In the genomic region with DNA sequence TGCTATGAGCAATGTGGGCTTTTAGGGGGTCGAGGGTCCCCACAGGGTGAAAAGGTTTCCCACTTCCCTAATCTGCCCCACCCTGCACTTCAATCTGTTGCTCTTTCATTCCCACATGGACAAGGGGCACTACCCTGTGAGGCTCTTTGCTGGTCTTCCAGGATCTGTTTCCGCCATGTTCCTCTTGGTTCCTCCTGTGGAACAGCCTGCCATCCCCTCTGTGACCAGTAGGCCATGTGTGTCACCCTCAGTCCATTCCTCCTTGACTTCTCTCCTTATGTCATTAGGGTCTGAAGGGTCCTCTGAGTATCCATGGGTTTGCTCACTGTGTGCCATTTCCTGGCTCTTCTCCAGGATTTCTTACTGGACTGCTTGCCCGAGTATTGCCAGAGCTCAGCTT, we compare ENCODE assay signal across 10 mouse cellular contexts. TPM values are rescaled to one million over a fixed set of nuclear protein-coding genes. Genes with fewer than 3 reads are reported as not detected.
DNase-seq lines count a peak whose midpoint lies in the region; ATAC-seq and TF ChIP-seq lines count a peak whose summit lies in the region.
"Had no signal": no experiment of that assay in that cellular context is flagged by ENCODE, and none has a peak within 500 bp of the region (broad histone marks: within the 10 kb centered on the region; RNA-seq: fewer than 3 reads in every experiment).

No protein-coding gene starts in this region.

- no peaks in the 10 kb centered on the region for H3K9me3 ChIP-seq in MEL (replicated peaks; ENCODE audit: insufficient read depth, low read length)
- H3K9me3 ChIP-seq in embryonic facial prominence, embryonic 10.5 days: no peaks in the 10 kb centered on the region
- no peaks in the 10 kb centered on the region for H3K9me3 ChIP-seq in liver, embryonic 13.5 days (replicated peaks)

- no peaks in the 10 kb centered on the region for H3K4me1 ChIP-seq in MEL (ENCODE audit: control insufficient read depth in 1 of 2, insufficient read depth in 2 of 2, low read length in 2 of 2)
- peaks cover 60% of the 10 kb centered on the region for H3K4me1 ChIP-seq in embryonic facial prominence, embryonic 10.5 days
- peaks cover 35% of the 10 kb centered on the region for H3K4me1 ChIP-seq in liver, embryonic 13.5 days (replicated peaks)

- no peak for TF ChIP-seq POLR2A in MEL (IDR thresholded peaks at IDR 0.05; ENCODE audit: control insufficient read depth in 1 of 2, insufficient read depth in 1 of 2, low read depth in 1 of 2, low read length in 2 of 2, poor library complexity in 1 of 2)

- no peaks in the 10 kb centered on the region for H3K79me2 ChIP-seq in MEL (ENCODE audit: control insufficient read depth, insufficient read depth, low read length, poor library complexity)

- no peaks in the 10 kb centered on the region; a peak in 1 of 4 replicates for H3K27me3 ChIP-seq in MEL (ENCODE audit: control insufficient read depth in 1 of 2, insufficient read depth in 2 of 2, low read length in 2 of 2)
- peaks cover 99% of the 10 kb centered on the region for H3K27me3 ChIP-seq in embryonic facial prominence, embryonic 10.5 days (replicated peaks; ENCODE audit: low read depth, poor library complexity, severe bottlenecking)
- peaks cover 97% of the 10 kb centered on the region for H3K27me3 ChIP-seq in liver, embryonic 13.5 days

- no peak for DNase-seq in layer of hippocampus, adult 2 months (ENCODE audit: low spot score in 2 of 2)
- no peak for DNase-seq in layer of hippocampus, adult 18-20 months (ENCODE audit: low spot score in 2 of 2)
- DNase-seq in MEL (ENCODE audit: low read depth, low spot score): peak; percentile 21
- DNase-seq in embryonic facial prominence, embryonic 10.5 days (ENCODE audit: low spot score): no peak
- no peak for DNase-seq in liver, embryonic 13.5 days
- no peak for DNase-seq in spleen, postnatal 4 days (ENCODE audit: low spot score in 2 of 2)
- no peak for DNase-seq in adrenal gland, adult 8-10 months

- TF ChIP-seq CTCF in layer of hippocampus, adult 2 months (conservative IDR thresholded peaks at IDR 0.05): peak; percentile 44
- peak in 1 of 3 experiments; percentile 29; a peak in 2 of 6 replicates for TF ChIP-seq CTCF in MEL (IDR thresholded peaks at IDR 0.05 in 2 of 3, conservative IDR thresholded peaks at IDR 0.05 in 1 of 3; ENCODE audit: control insufficient read depth in 1 of 3, insufficient read depth in 1 of 3, low read depth in 2 of 3, low read length in 3 of 3, poor library complexity in 1 of 3, severe bottlenecking in 1 of 3)

- TF ChIP-seq EP300 in MEL (IDR thresholded peaks at IDR 0.05; ENCODE audit: low read depth in 1 of 2, low read length in 2 of 2): no peak

- H3K9ac ChIP-seq in MEL (ENCODE audit: control insufficient read depth, low read depth, low read length, poor library complexity, severe bottlenecking): no peak overlapping the region
- H3K9ac ChIP-seq in liver, embryonic 13.5 days: no peak overlapping the region

- whole genome bisulfite sequencing in embryonic facial prominence, embryonic 10.5 days: 66% methylated on average over 3 of the region's 3 CpGs
- WGBS in liver, embryonic 13.5 days (ENCODE audit: insufficient replicate concordance): 53% methylated on average over 3 of the region's 3 CpGs

- no peak for TF ChIP-seq RAD21 in MEL (IDR thresholded peaks at IDR 0.05; ENCODE audit: low read depth, low read length)

- no peaks in the 10 kb centered on the region for H3K36me3 ChIP-seq in MEL (ENCODE audit: control insufficient read depth in 1 of 2, insufficient read depth in 2 of 2, low read length in 2 of 2)
- H3K36me3 ChIP-seq in embryonic facial prominence, embryonic 10.5 days (replicated peaks): peaks cover 11% of the 10 kb centered on the region
- H3K36me3 ChIP-seq in liver, embryonic 13.5 days: peaks cover 3% of the 10 kb centered on the region; the same call in 1 of the 2 replicates

- H3K4me2 ChIP-seq in liver, embryonic 13.5 days: peak overlapping the region; percentile 45; the same call in 1 of the 2 replicates

- H3K27ac ChIP-seq in layer of hippocampus, adult 2 months: peak overlapping the region; percentile 78; the same call in 1 of the 2 replicates
- H3K27ac ChIP-seq in MEL (ENCODE audit: control insufficient read depth, low read depth, low read length): no peak overlapping the region
- H3K27ac ChIP-seq in embryonic facial prominence, embryonic 10.5 days (replicated peaks): peak overlapping the region; percentile 67
- no peak overlapping the region for H3K27ac ChIP-seq in liver, embryonic 13.5 days
- H3K27ac ChIP-seq: macrophage had no signal

- H3K4me3 ChIP-seq in layer of hippocampus, adult 2 months: no peak overlapping the region
- H3K4me3 ChIP-seq in MEL (ENCODE audit: control insufficient read depth in 1 of 2, insufficient read depth in 1 of 2, low read depth in 2 of 2, low read length in 2 of 2): no peak overlapping the region
- H3K4me3 ChIP-seq in embryonic facial prominence, embryonic 10.5 days: peak overlapping the region; percentile 45
- H3K4me3 ChIP-seq in liver, embryonic 13.5 days (replicated peaks): no peak overlapping the region

- ATAC-seq in liver, embryonic 13.5 days (ENCODE audit: low read depth): no peak

TF ChIP-seq in MEL, 35 proteins besides CTCF, POLR2A, EP300 and RAD21:
- TF ChIP-seq TCF12 (IDR thresholded peaks at IDR 0.05; ENCODE audit: low read depth, low read length): no peak
- TF ChIP-seq USF2 (IDR thresholded peaks at IDR 0.05; ENCODE audit: borderline replicate concordance in 1 of 2, insufficient read depth in 1 of 2, low read depth in 1 of 2, low read length in 2 of 2): no peak
- no peak for TF ChIP-seq E2F4 (IDR thresholded peaks at IDR 0.05; ENCODE audit: borderline replicate concordance, low read depth, low read length)
- TF ChIP-seq KAT2A (conservative IDR thresholded peaks at IDR 0.05; ENCODE audit: low read depth, low read length): no peak
- TF ChIP-seq USF1 (IDR thresholded peaks at IDR 0.05; ENCODE audit: low read depth, low read length): no peak

RNA-seq across cellular contexts. Expression of a gene that starts 5.9 kb away (rescaled TPM):
- 1 to 10 TPM; 2.0 to 2.6 TPM for total RNA-seq in layer of hippocampus, adult 2 months (2021)
- 1 to 10 TPM; 2.6 to 4.1 TPM for total RNA-seq in layer of hippocampus, adult 18-20 months (2021)
- total RNA-seq in MEL (2012; rRNA removed): not detected in 2 replicates
- not detected for polyA plus RNA-seq in MEL (2012; ENCODE audit: insufficient read depth in 1 of 2, insufficient read length in 2 of 2, low read depth in 1 of 2, low replicate concordance in 2 of 2, missing spikeins in 1 of 2)
- polyA plus RNA-seq in embryonic facial prominence, embryonic 10.5 days (2016; fragmentation: Nextera tagmentation; extraction: Ambion mirVana): 0.54 and 0.65 TPM in 2 replicates
- not detected in 2 replicates for polyA plus RNA-seq in liver, embryonic 13.5 days (2015; fragmentation: Nextera tagmentation; extraction: Ambion mirVana)
- not detected for total RNA-seq in adrenal gland, adult 8-10 months (2022)
- total RNA-seq: adrenal gland, postnatal 36 days; heart, adult 8-10 months had no signal
- polyA plus RNA-seq: macrophage had no signal

RNA-seq across cellular contexts. Expression of a gene that starts 6.8 kb away (rescaled TPM):
- 10 to 100 TPM; 12.7 to 12.9 TPM for total RNA-seq in layer of hippocampus, adult 2 months (2021)
- 10 to 100 TPM; 10.9 to 11.3 TPM for total RNA-seq in layer of hippocampus, adult 18-20 months (2021)
- total RNA-seq in MEL (2012; rRNA removed): 0.04 TPM in 1 of 2 replicates, not detected in the other
- polyA plus RNA-seq in MEL (2012; ENCODE audit: insufficient read depth in 1 of 2, insufficient read length in 2 of 2, low read depth in 1 of 2, low replicate concordance in 2 of 2, missing spikeins in 1 of 2): not detected
- polyA plus RNA-seq in embryonic facial prominence, embryonic 10.5 days (2016; fragmentation: Nextera tagmentation; extraction: Ambion mirVana): 1.7 and 2.1 TPM in 2 replicates
- 0.03 TPM in 2 replicates for polyA plus RNA-seq in liver, embryonic 13.5 days (2015; fragmentation: Nextera tagmentation; extraction: Ambion mirVana)
- under 1 TPM in 1 of 4 experiments, not detected in 3; 0.10 TPM for total RNA-seq in adrenal gland, adult 8-10 months (2022)
- total RNA-seq: adrenal gland, postnatal 36 days had no signal
- polyA plus RNA-seq: macrophage had no signal

RNA-seq across cellular contexts. Expression of a gene that starts 38.4 kb away (rescaled TPM):
- 1 to 10 TPM; 5.8 to 7.2 TPM for total RNA-seq in layer of hippocampus, adult 2 months (2021)
- total RNA-seq in layer of hippocampus, adult 18-20 months (2021): 1 to 10 TPM; 4.9 to 5.0 TPM
- 150 and 163 TPM in 2 replicates for total RNA-seq in MEL (2012; rRNA removed)
- polyA plus RNA-seq in MEL (2012; ENCODE audit: insufficient read depth in 1 of 2, insufficient read length in 2 of 2, low read depth in 1 of 2, low replicate concordance in 2 of 2, missing spikeins in 1 of 2): 100 to 1,000 TPM in 1 of 2 experiments, not detected in 1; 203 TPM
- 379 and 382 TPM in 2 replicates for polyA plus RNA-seq in embryonic facial prominence, embryonic 10.5 days (2016; fragmentation: Nextera tagmentation; extraction: Ambion mirVana)
- 272 and 296 TPM in 2 replicates for polyA plus RNA-seq in liver, embryonic 13.5 days (2015; fragmentation: Nextera tagmentation; extraction: Ambion mirVana)
- 10 to 100 TPM; 12.9 to 19.7 (median 18.0) TPM for total RNA-seq in adrenal gland, adult 8-10 months (2022)

RNA-seq across cellular contexts. Expression of a gene that starts 43.2 kb away (rescaled TPM):
- total RNA-seq in layer of hippocampus, adult 2 months (2021): 10 to 100 TPM; 77.8 to 80.9 TPM
- total RNA-seq in layer of hippocampus, adult 18-20 months (2021): 10 to 100 TPM; 70.6 to 71.9 TPM
- total RNA-seq in MEL (2012; rRNA removed): 120 and 121 TPM in 2 replicates
- polyA plus RNA-seq in MEL (2012; ENCODE audit: insufficient read depth in 1 of 2, insufficient read length in 2 of 2, low read depth in 1 of 2, low replicate concordance in 2 of 2, missing spikeins in 1 of 2): 100 to 1,000 TPM; 107 to 271 TPM
- 102 and 114 TPM in 2 replicates for polyA plus RNA-seq in embryonic facial prominence, embryonic 10.5 days (2016; fragmentation: Nextera tagmentation; extraction: Ambion mirVana)
- polyA plus RNA-seq in liver, embryonic 13.5 days (2015; fragmentation: Nextera tagmentation; extraction: Ambion mirVana): 79.5 and 91.8 TPM in 2 replicates
- 100 to 1,000 TPM; 363 to 446 (median 399) TPM for total RNA-seq in adrenal gland, adult 8-10 months (2022)

RNA-seq across cellular contexts. Expression of a gene that starts 43.3 kb away (rescaled TPM):
- 10 to 100 TPM; 88.4 to 93.2 TPM for total RNA-seq in layer of hippocampus, adult 2 months (2021)
- 10 to 100 TPM; 95.8 to 97.8 TPM for total RNA-seq in layer of hippocampus, adult 18-20 months (2021)
- 162 and 173 TPM in 2 replicates for total RNA-seq in MEL (2012; rRNA removed)
- polyA plus RNA-seq in MEL (2012; ENCODE audit: insufficient read depth in 1 of 2, insufficient read length in 2 of 2, low read depth in 1 of 2, low replicate concordance in 2 of 2, missing spikeins in 1 of 2): 100 to 1,000 TPM in 1 of 2 experiments, 10 to 100 TPM in 1; 33.0 to 161 TPM
- polyA plus RNA-seq in embryonic facial prominence, embryonic 10.5 days (2016; fragmentation: Nextera tagmentation; extraction: Ambion mirVana): 107 and 109 TPM in 2 replicates
- 124 and 143 TPM in 2 replicates for polyA plus RNA-seq in liver, embryonic 13.5 days (2015; fragmentation: Nextera tagmentation; extraction: Ambion mirVana)
- 100 to 1,000 TPM; 412 to 817 (median 632) TPM for total RNA-seq in adrenal gland, adult 8-10 months (2022)

Comparison
In these comparisons a context has a peak if more than half of its experiments do, and no peak if none do; other contexts are left out.
1. H3K27ac ChIP-seq: peak in layer of hippocampus, adult 2 months (single experiment) and embryonic facial prominence, embryonic 10.5 days (single experiment); none in MEL (single experiment) and liver, embryonic 13.5 days (single experiment).
2. RNA of a gene that starts 6.8 kb away (total RNA-seq): 12.7 to 12.9 TPM in layer of hippocampus, adult 2 months and 10.9 to 11.3 TPM in layer of hippocampus, adult 18-20 months; 0.04 TPM in MEL and 0.10 TPM in adrenal gland, adult 8-10 months; every median in the first group is over 10 times any median in the second.